Mouse (Mus musculus): ENCODE measurements around the gene Etv1. TPM values are rescaled to one million over a fixed set of nuclear protein-coding genes. Genes with fewer than 3 reads are reported as not detected.

Gene Etv1
- polyA plus RNA-seq, 1 experiment from 2014 or later, result 22.0 TPM

DNA sequence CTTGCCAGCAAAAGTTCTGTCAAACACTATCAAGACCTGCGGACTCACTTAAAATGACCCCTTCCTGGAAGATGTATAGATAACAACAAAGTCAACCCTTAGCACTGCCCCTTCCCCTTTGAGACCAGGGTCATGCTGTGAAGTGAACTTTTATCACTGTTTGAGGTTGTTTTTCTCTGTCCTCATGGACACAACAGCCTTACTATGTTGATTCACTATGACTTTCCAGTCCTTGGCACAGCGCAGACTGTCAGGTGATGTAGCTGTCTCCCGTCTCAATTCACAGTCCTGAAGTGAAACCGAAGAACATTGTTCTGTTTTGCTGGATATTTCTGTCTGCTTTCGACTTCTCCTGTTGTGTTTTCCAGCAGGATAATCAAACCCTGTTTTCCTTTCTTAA is 27.9 kb downstream of the Etv1 start:
- Histone ChIP-seq H3K9ac (replicated peaks; ENCODE audit: low read depth) (no peak overlapping the region), H3K9me3 (ENCODE audit: low read length) (no peaks in the 10 kb centered on the region), H3K4me3 (ENCODE audit: low read depth, low read length) (no peak overlapping the region), H3K36me3 (ENCODE audit: insufficient read depth, low read length) (no peaks in the 10 kb centered on the region), H3K4me2 (replicated peaks; ENCODE audit: low read depth, low read length) (no peak overlapping the region), H3K4me1 (ENCODE audit: insufficient read depth, low read depth, low read length) (no peaks in the 10 kb centered on the region), H3K27ac (ENCODE audit: low read length) (no peak overlapping the region), H3K27me3 (replicated peaks; ENCODE audit: insufficient read depth, low read length) (no peaks in the 10 kb centered on the region)
- 69% methylated on average over 5 of the region's 5 CpGs for WGBS
- DNase-seq (ENCODE audit: low spot score), result no peak
- no peak for TF ChIP-seq EP300 (IDR thresholded peaks at IDR 0.05)
- no peak for TF ChIP-seq CTCF (IDR thresholded peaks at IDR 0.05)
- ATAC-seq, result no peak

- Histone ChIP-seq H3K9ac (replicated peaks; ENCODE audit: low read depth) (no peak overlapping the region), H3K27me3 (replicated peaks; ENCODE audit: insufficient read depth, low read length) (no peaks in the 10 kb centered on the region), H3K4me1 (ENCODE audit: insufficient read depth, low read depth, low read length) (peaks cover 4% of the 10 kb centered on the region; the same call in 1 of the 2 replicates), H3K27ac (ENCODE audit: low read length) (no peak overlapping the region), H3K9me3 (ENCODE audit: low read length) (no peaks in the 10 kb centered on the region), H3K4me2 (replicated peaks; ENCODE audit: low read depth, low read length) (no peak overlapping the region), H3K4me3 (ENCODE audit: low read depth, low read length) (no peak overlapping the region), H3K36me3 (ENCODE audit: insufficient read depth, low read length) (no peaks in the 10 kb centered on the region)
- DNase-seq (ENCODE audit: low spot score), result no peak
- TF ChIP-seq CTCF (IDR thresholded peaks at IDR 0.05) (no peak), EP300 (IDR thresholded peaks at IDR 0.05) (no peak)
- ATAC-seq, result no peak
- WGBS, result 68% methylated on average over 6 of the region's 6 CpGs
Observed at GRCm38 (mm10) chr12:38812392-38812791, 33.2 kb downstream of the Etv1 start.

DNA sequence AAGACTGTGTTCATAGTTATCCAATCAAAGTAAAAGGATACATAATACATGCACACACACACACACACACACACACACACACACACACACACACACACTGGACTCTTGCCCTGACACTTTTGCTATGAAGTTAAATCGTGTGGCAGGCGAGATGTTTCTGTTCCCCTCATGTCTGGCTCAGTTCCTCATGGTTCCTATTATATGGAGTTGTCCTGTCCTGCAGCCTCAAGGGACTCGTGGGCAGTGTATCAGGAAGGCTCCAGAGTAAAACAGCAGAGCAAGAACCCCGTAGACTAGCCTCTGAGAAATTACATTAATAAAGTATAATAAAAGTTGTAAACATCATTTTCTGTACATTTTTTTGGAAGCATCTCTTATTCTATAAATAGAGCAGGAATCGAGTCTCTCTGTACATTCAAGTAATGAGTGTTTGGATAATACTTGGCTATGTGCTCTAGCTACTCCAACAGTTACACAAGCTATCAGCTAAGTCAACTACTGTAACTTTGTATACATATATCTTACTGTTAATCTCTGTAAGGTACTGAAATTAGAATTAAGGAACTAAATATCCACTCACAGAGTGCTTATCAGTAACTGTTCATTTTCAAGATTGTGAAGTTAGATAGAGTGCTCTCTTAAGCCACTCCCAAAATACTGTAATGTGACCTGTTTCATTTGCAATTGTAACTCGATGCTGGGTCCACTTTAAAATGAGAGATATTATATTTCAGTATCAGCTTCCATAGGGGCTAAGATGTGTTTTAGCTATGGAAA is 35.0 kb downstream of the Etv1 start:
- H3K4me3 ChIP-seq (ENCODE audit: low read depth, low read length), result no peak overlapping the region
- DNase-seq (ENCODE audit: low spot score) (peak; percentile 56), ATAC-seq (peak; percentile 79)
- H3K4me1 ChIP-seq (ENCODE audit: insufficient read depth, low read depth, low read length), result peaks cover 4% of the 10 kb centered on the region; the same call in 1 of the 2 replicates
- WGBS, result 24% methylated on average over 6 of the region's 6 CpGs
- no peaks in the 10 kb centered on the region for H3K9me3 ChIP-seq (ENCODE audit: low read length)
- no peak overlapping the region for H3K27ac ChIP-seq (ENCODE audit: low read length)
- H3K4me2 ChIP-seq (replicated peaks; ENCODE audit: low read depth, low read length), result no peak overlapping the region
- H3K36me3 ChIP-seq (ENCODE audit: insufficient read depth, low read length), result no peaks in the 10 kb centered on the region
- H3K27me3 ChIP-seq (replicated peaks; ENCODE audit: insufficient read depth, low read length), result no peaks in the 10 kb centered on the region
- TF ChIP-seq CTCF (IDR thresholded peaks at IDR 0.05) (no peak), EP300 (IDR thresholded peaks at IDR 0.05) (no peak)
- H3K9ac ChIP-seq (replicated peaks; ENCODE audit: low read depth), result no peak overlapping the region

DNA sequence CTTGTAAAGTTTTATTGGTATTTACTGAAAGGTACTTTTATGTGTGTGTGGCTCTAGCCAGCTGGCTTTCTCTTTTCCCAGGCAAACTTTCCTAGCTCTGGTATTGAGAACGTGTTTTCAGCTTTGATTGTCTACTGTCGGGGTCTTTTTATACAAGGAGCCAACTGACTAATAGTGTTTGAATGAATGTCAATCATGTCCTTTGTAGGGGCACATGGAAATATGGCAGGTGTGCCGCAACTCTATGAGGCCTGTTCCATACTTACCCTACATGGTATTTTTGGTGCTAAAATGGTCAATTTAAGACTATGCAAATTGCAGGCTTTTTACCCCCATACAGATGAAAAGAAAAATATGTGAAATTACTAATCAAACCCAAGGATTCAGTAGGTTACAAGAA is 37.1 kb downstream of the Etv1 start:
- Histone ChIP-seq H3K36me3 (ENCODE audit: insufficient read depth, low read length) (no peaks in the 10 kb centered on the region), H3K9ac (replicated peaks; ENCODE audit: low read depth) (no peak overlapping the region), H3K9me3 (ENCODE audit: low read length) (no peaks in the 10 kb centered on the region), H3K27me3 (replicated peaks; ENCODE audit: insufficient read depth, low read length) (no peaks in the 10 kb centered on the region), H3K4me3 (ENCODE audit: low read depth, low read length) (no peak overlapping the region), H3K4me1 (ENCODE audit: insufficient read depth, low read depth, low read length) (peaks cover 4% of the 10 kb centered on the region; the same call in 1 of the 2 replicates), H3K4me2 (replicated peaks; ENCODE audit: low read depth, low read length) (no peak overlapping the region), H3K27ac (ENCODE audit: low read length) (no peak overlapping the region)
- ATAC-seq (no peak), DNase-seq (ENCODE audit: low spot score) (no peak)
- TF ChIP-seq CTCF (IDR thresholded peaks at IDR 0.05) (no peak), EP300 (IDR thresholded peaks at IDR 0.05) (no peak)
- WGBS, result 84% methylated on average over 3 of the region's 3 CpGs

DNA sequence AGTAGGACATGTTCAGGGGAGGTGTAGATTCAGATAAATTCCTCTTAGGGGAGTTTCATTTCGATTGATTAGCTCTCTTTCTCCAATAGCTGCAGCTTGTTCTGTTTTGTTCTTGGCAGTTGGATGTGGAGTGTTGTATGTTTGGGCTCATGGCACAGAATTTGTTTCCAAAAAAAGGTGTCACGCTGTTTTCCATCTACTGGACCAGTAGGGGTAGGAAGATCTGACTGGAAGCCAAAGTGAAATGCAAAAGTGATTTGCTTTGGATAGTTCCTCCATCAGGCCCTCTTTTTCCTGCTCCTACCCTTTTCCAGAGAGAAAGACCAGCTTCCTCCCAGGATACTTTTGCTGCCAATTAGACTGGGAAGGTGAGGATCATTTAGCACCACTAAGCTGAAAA is 39.1 kb downstream of the Etv1 start:
- H3K36me3 ChIP-seq (ENCODE audit: insufficient read depth, low read length), result no peaks in the 10 kb centered on the region
- H3K4me1 ChIP-seq (ENCODE audit: insufficient read depth, low read depth, low read length), result peaks cover 1% of the 10 kb centered on the region; the same call in 1 of the 2 replicates
- ATAC-seq (no peak), DNase-seq (ENCODE audit: low spot score) (no peak)
- TF ChIP-seq CTCF (IDR thresholded peaks at IDR 0.05), result no peak
- TF ChIP-seq EP300 (IDR thresholded peaks at IDR 0.05), result no peak
- H3K4me2 ChIP-seq (replicated peaks; ENCODE audit: low read depth, low read length), result no peak overlapping the region
- no peak overlapping the region for H3K27ac ChIP-seq (ENCODE audit: low read length)
- H3K9ac ChIP-seq (replicated peaks; ENCODE audit: low read depth), result no peak overlapping the region
- no peak overlapping the region for H3K4me3 ChIP-seq (ENCODE audit: low read depth, low read length)
- no peaks in the 10 kb centered on the region for H3K9me3 ChIP-seq (ENCODE audit: low read length)
- no peaks in the 10 kb centered on the region for H3K27me3 ChIP-seq (replicated peaks; ENCODE audit: insufficient read depth, low read length)
- WGBS, result 73% methylated on average over 2 of the region's 2 CpGs

GRCm38 (mm10) chr12:38820642-38821041 is 41.5 kb downstream of the Etv1 start:
- 51% methylated on average over 4 of the region's 4 CpGs for WGBS
- no peaks in the 10 kb centered on the region for H3K4me1 ChIP-seq (ENCODE audit: insufficient read depth, low read depth, low read length)
- ATAC-seq, result no peak
- DNase-seq (ENCODE audit: low spot score), result no peak
- H3K9me3 ChIP-seq (ENCODE audit: low read length), result no peaks in the 10 kb centered on the region
- no peak overlapping the region for H3K9ac ChIP-seq (replicated peaks; ENCODE audit: low read depth)
- H3K4me2 ChIP-seq (replicated peaks; ENCODE audit: low read depth, low read length), result no peak overlapping the region
- H3K36me3 ChIP-seq (ENCODE audit: insufficient read depth, low read length), result no peaks in the 10 kb centered on the region
- H3K27me3 ChIP-seq (replicated peaks; ENCODE audit: insufficient read depth, low read length), result no peaks in the 10 kb centered on the region
- no peak for TF ChIP-seq EP300 (IDR thresholded peaks at IDR 0.05)
- no peak for TF ChIP-seq CTCF (IDR thresholded peaks at IDR 0.05)
- no peak overlapping the region for H3K4me3 ChIP-seq (ENCODE audit: low read depth, low read length)
- H3K27ac ChIP-seq (ENCODE audit: low read length), result no peak overlapping the region

All from lung, postnatal 0 days (tissue).